Mouse (Mus musculus): Measurements from ENCODE around the gene Pou2f3. TPM values are rescaled to one million over a fixed set of nuclear protein-coding genes. Genes with fewer than 3 reads are reported as not detected.

Pou2f3 gene
- polyA plus RNA-seq, 1 experiment from 2014 or later = 0.09 TPM

- Histone ChIP-seq H3K4me1 (replicated peaks) (peaks cover 20% of the 10 kb centered on the region), H3K36me3 (peaks cover 22% of the 10 kb centered on the region), H3K4me3 (no peak overlapping the region), H3K27ac (no peak overlapping the region), H3K9me3 (no peaks in the 10 kb centered on the region), H3K27me3 (ENCODE audit: insufficient read depth, poor library complexity, severe bottlenecking) (peaks cover 4% of the 10 kb centered on the region; the same call in 1 of the 2 replicates)
- no peak for DNase-seq (ENCODE audit: low spot score)
- 94% methylated on average over 4 of the region's 4 CpGs for WGBS
Measured at GRCm38 (mm10) chr9:43114833-43115232, 95.3 kb downstream of the Pou2f3 start.

GRCm38 (mm10) chr9:43110286-43110980 lies 99.7 kb downstream of the Pou2f3 start:
- 87% methylated on average over 8 of the region's 8 CpGs for WGBS
- Histone ChIP-seq H3K27me3 (ENCODE audit: insufficient read depth, poor library complexity, severe bottlenecking) (no peaks in the 10 kb centered on the region), H3K4me1 (replicated peaks) (peaks cover 13% of the 10 kb centered on the region), H3K9me3 (no peaks in the 10 kb centered on the region), H3K27ac (no peak overlapping the region), H3K36me3 (peaks cover 22% of the 10 kb centered on the region), H3K4me3 (no peak overlapping the region)
- DNase-seq (ENCODE audit: low spot score) = no peak

- no peak overlapping the region for H3K4me3 ChIP-seq
- no peaks in the 10 kb centered on the region for H3K9me3 ChIP-seq
- peaks cover 22% of the 10 kb centered on the region for H3K36me3 ChIP-seq
- DNase-seq (ENCODE audit: low spot score) = no peak
- H3K4me1 ChIP-seq (replicated peaks) = peaks cover 17% of the 10 kb centered on the region
- 87% methylated on average over 7 of the region's 7 CpGs for WGBS
- no peak overlapping the region for H3K27ac ChIP-seq
- no peaks in the 10 kb centered on the region for H3K27me3 ChIP-seq (ENCODE audit: insufficient read depth, poor library complexity, severe bottlenecking)
Measured at GRCm38 (mm10) chr9:43109125-43109524, 101.0 kb downstream of the Pou2f3 start.

GRCm38 (mm10) chr9:43108721-43109120 lies 101.4 kb downstream of the Pou2f3 start:
- no peaks in the 10 kb centered on the region for H3K9me3 ChIP-seq
- H3K27ac ChIP-seq = no peak overlapping the region
- H3K27me3 ChIP-seq (ENCODE audit: insufficient read depth, poor library complexity, severe bottlenecking) = no peaks in the 10 kb centered on the region
- no peak overlapping the region for H3K4me3 ChIP-seq
- no peak for DNase-seq (ENCODE audit: low spot score)
- 90% methylated on average over 3 of the region's 3 CpGs for WGBS
- H3K4me1 ChIP-seq (replicated peaks) = peaks cover 21% of the 10 kb centered on the region
- peaks cover 22% of the 10 kb centered on the region for H3K36me3 ChIP-seq

- Histone ChIP-seq H3K36me3 (peaks cover 22% of the 10 kb centered on the region), H3K4me1 (replicated peaks) (peaks cover 27% of the 10 kb centered on the region), H3K27me3 (ENCODE audit: insufficient read depth, poor library complexity, severe bottlenecking) (no peaks in the 10 kb centered on the region), H3K27ac (no peak overlapping the region), H3K4me3 (no peak overlapping the region), H3K9me3 (no peaks in the 10 kb centered on the region)
- 84% methylated on average over 1 of the region's 1 CpGs for WGBS
- no peak for DNase-seq (ENCODE audit: low spot score)
Measured at GRCm38 (mm10) chr9:43108081-43108480, 102.1 kb downstream of the Pou2f3 start.

GRCm38 (mm10) chr9:43107555-43107954 lies 102.6 kb downstream of the Pou2f3 start:
- no peaks in the 10 kb centered on the region for H3K27me3 ChIP-seq (ENCODE audit: insufficient read depth, poor library complexity, severe bottlenecking)
- H3K9me3 ChIP-seq = no peaks in the 10 kb centered on the region
- WGBS = 65% methylated on average over 5 of the region's 5 CpGs
- H3K4me3 ChIP-seq = no peak overlapping the region
- no peak overlapping the region for H3K27ac ChIP-seq
- H3K36me3 ChIP-seq = peaks cover 22% of the 10 kb centered on the region
- no peak for DNase-seq (ENCODE audit: low spot score)
- H3K4me1 ChIP-seq (replicated peaks) = peaks cover 32% of the 10 kb centered on the region

GRCm38 (mm10) chr9:43107187-43107517 lies 103.0 kb downstream of the Pou2f3 start, which contains the start of gene Arhgef12:
Arhgef12 (minus strand) TSS chr9:43107239.
- Histone ChIP-seq H3K27me3 (ENCODE audit: insufficient read depth, poor library complexity, severe bottlenecking) (no peaks in the 10 kb centered on the region), H3K4me3 (peak within 1 kb of the TSS; percentile 79), H3K9me3 (no peaks in the 10 kb centered on the region), H3K27ac (peak within 1 kb of the TSS; percentile 95), H3K36me3 (peaks cover 22% of the 10 kb centered on the region), H3K4me1 (replicated peaks) (peaks cover 35% of the 10 kb centered on the region)
- peak; percentile 21 for DNase-seq (ENCODE audit: low spot score)
- WGBS = 48% methylated on average over 10 of the region's 10 CpGs

GRCm38 (mm10) chr9:43106426-43107186 lies 103.6 kb downstream of the Pou2f3 start:
- H3K4me1 ChIP-seq (replicated peaks) = peaks cover 39% of the 10 kb centered on the region
- H3K36me3 ChIP-seq = peaks cover 16% of the 10 kb centered on the region
- WGBS = 26% methylated on average over 22 of the region's 22 CpGs
- DNase-seq (ENCODE audit: low spot score) = no peak
- no peaks in the 10 kb centered on the region for H3K27me3 ChIP-seq (ENCODE audit: insufficient read depth, poor library complexity, severe bottlenecking)
- H3K27ac ChIP-seq = peak overlapping the region; percentile 95
- H3K9me3 ChIP-seq = no peaks in the 10 kb centered on the region
- peak overlapping the region; percentile 79 for H3K4me3 ChIP-seq

GRCm38 (mm10) chr9:43105664-43106361 lies 104.4 kb downstream of the Pou2f3 start:
- Histone ChIP-seq H3K4me3 (peak overlapping the region; percentile 79), H3K9me3 (no peaks in the 10 kb centered on the region), H3K36me3 (peaks cover 8% of the 10 kb centered on the region), H3K4me1 (replicated peaks) (peaks cover 39% of the 10 kb centered on the region), H3K27me3 (ENCODE audit: insufficient read depth, poor library complexity, severe bottlenecking) (no peaks in the 10 kb centered on the region), H3K27ac (peak overlapping the region; percentile 95)
- WGBS = 1% methylated on average over 91 of the region's 91 CpGs
- peak; percentile 92 for DNase-seq (ENCODE audit: low spot score)

GRCm38 (mm10) chr9:43104873-43105663 lies 105.1 kb downstream of the Pou2f3 start:
- H3K4me3 ChIP-seq = peak overlapping the region; percentile 79
- H3K4me1 ChIP-seq (replicated peaks) = peaks cover 39% of the 10 kb centered on the region
- DNase-seq (ENCODE audit: low spot score) = no peak
- H3K9me3 ChIP-seq = no peaks in the 10 kb centered on the region
- peak overlapping the region; percentile 95 for H3K27ac ChIP-seq
- peaks cover under 1% of the 10 kb centered on the region; the same call in 1 of the 2 replicates for H3K36me3 ChIP-seq
- under 1% methylated on average over 40 of the region's 40 CpGs for WGBS
- no peaks in the 10 kb centered on the region for H3K27me3 ChIP-seq (ENCODE audit: insufficient read depth, poor library complexity, severe bottlenecking)

- no peaks in the 10 kb centered on the region; the same call in 1 of the 2 replicates for H3K36me3 ChIP-seq
- no peaks in the 10 kb centered on the region for H3K27me3 ChIP-seq (ENCODE audit: insufficient read depth, poor library complexity, severe bottlenecking)
- no peak for DNase-seq (ENCODE audit: low spot score)
- 11% methylated on average over 4 of the region's 4 CpGs for WGBS
- peak overlapping the region; percentile 79 for H3K4me3 ChIP-seq
- no peaks in the 10 kb centered on the region for H3K9me3 ChIP-seq
- no peak overlapping the region for H3K27ac ChIP-seq
- H3K4me1 ChIP-seq (replicated peaks) = peaks cover 39% of the 10 kb centered on the region
Measured at GRCm38 (mm10) chr9:43104526-43104872, 105.7 kb downstream of the Pou2f3 start.

GRCm38 (mm10) chr9:43103675-43104299 lies 106.4 kb downstream of the Pou2f3 start:
- Histone ChIP-seq H3K9me3 (no peaks in the 10 kb centered on the region), H3K4me3 (peak overlapping the region; percentile 79), H3K4me1 (replicated peaks) (peaks cover 41% of the 10 kb centered on the region), H3K27me3 (ENCODE audit: insufficient read depth, poor library complexity, severe bottlenecking) (no peaks in the 10 kb centered on the region), H3K36me3 (no peaks in the 10 kb centered on the region; the same call in 1 of the 2 replicates), H3K27ac (no peak overlapping the region)
- no peak for DNase-seq (ENCODE audit: low spot score)
- 52% methylated on average over 4 of the region's 4 CpGs for WGBS

Measured in hindbrain, embryonic 10.5 days (tissue).